In the genomic region with DNA sequence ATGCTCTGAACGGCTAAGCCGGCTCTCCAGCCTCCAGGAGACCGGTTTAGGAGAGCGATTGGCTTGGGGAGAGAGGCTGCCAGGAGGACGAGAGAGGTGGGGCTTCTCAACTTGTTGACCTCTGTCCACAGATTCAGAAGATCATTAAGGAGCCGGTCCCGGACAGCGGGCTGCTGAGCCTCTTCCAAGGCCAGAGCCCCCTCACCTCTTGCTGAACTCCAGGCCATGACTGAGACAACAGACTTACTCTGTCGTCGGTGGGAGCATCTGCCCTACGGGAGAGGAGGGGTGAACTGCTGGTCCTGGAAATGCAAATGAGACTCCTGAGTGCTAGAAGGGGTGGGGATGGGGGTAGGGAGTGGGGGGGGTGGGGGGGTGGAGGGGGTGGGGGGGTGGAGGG, we compare ENCODE assay signal across 30 mouse cellular contexts. TPM values are rescaled to one million over a fixed set of nuclear protein-coding genes. Genes with fewer than 3 reads are reported as not detected.
"Had no signal": no experiment of that assay in that cellular context is flagged by ENCODE, and none has a peak within 500 bp of the region (broad histone marks: within the 10 kb centered on the region; RNA-seq: fewer than 3 reads in every experiment).

No protein-coding gene starts in this region.

- H3K4me3 ChIP-seq: heart, adult 2 months; heart, embryonic 12.5 days; hindbrain, embryonic 10.5 days; hindbrain, embryonic 12.5 days; intestine, embryonic 15.5 days; limb, embryonic 13.5 days; limb, embryonic 15.5 days; liver, embryonic 12.5 days had no signal

- H3K9me3 ChIP-seq: heart, embryonic 12.5 days; hindbrain, embryonic 10.5 days; hindbrain, embryonic 12.5 days; intestine, embryonic 15.5 days; limb, embryonic 13.5 days; limb, embryonic 15.5 days; liver, embryonic 12.5 days had no signal

- H3K9ac ChIP-seq: heart, embryonic 12.5 days; hindbrain, embryonic 12.5 days; hindbrain, embryonic 14.5 days; intestine, embryonic 15.5 days; limb, embryonic 13.5 days; limb, embryonic 15.5 days; liver, embryonic 12.5 days; liver, embryonic 14.5 days had no signal

- DNase-seq: gastrocnemius, postnatal 14 days; gastrocnemius, postnatal 36 days; heart, adult 11 months; heart, adult 2 months; heart, postnatal 10 days; heart, postnatal 4 days; kidney, adult 18-20 months; kidney, adult 8-10 months; kidney, postnatal 14 days; kidney, postnatal 36 days; layer of hippocampus, adult 9-11 months; layer of hippocampus, postnatal 36 days; left cerebral cortex, postnatal 4 days had no signal

- H3K27me3 ChIP-seq: heart, embryonic 12.5 days had no signal

- H3K36me3 ChIP-seq: hindbrain, embryonic 10.5 days; hindbrain, embryonic 12.5 days; intestine, embryonic 15.5 days; limb, embryonic 15.5 days had no signal

- ATAC-seq: hindbrain, embryonic 16.5 days; inflammation-experienced regulatory T-cells, adult 6 months; intestine, embryonic 15.5 days; intestine, postnatal 0 days; liver, embryonic 12.5 days had no signal

- H3K4me2 ChIP-seq: heart, embryonic 12.5 days; hindbrain, embryonic 12.5 days; hindbrain, embryonic 14.5 days; intestine, embryonic 15.5 days; limb, embryonic 13.5 days; limb, embryonic 15.5 days; liver, embryonic 12.5 days had no signal

- H3K27ac ChIP-seq: heart, adult 2 months; hindbrain, embryonic 10.5 days; hindbrain, embryonic 12.5 days; hindbrain, embryonic 14.5 days; intestine, embryonic 15.5 days; kidney, postnatal 0 days; limb, embryonic 13.5 days; limb, embryonic 15.5 days; liver, embryonic 12.5 days; liver, embryonic 14.5 days had no signal

RNA-seq across cellular contexts. Expression of a gene that starts 11.1 kb away (rescaled TPM):
- polyA plus RNA-seq: gonadal fat pad, adult 2 months; hindbrain, embryonic 10.5 days; hindbrain, embryonic 12.5 days; inflammation-experienced regulatory T-cells, adult 6 months; intestine, embryonic 15.5 days; intestine, postnatal 0 days; kidney, postnatal 0 days; large intestine, adult 2 months; limb, embryonic 11.5 days; limb, embryonic 13.5 days; limb, embryonic 15.5 days; liver, embryonic 12.5 days; liver, embryonic 16.5 days had no signal
